Mouse (Mus musculus) heart, embryonic 16.5 days (tissue): ENCODE data around the gene Cxcl17. TPM values are rescaled to one million over a fixed set of nuclear protein-coding genes. Genes with fewer than 3 reads are reported as not detected.
"Not testable (repeated sequence)": the region's sequence is repeated elsewhere in the genome, so short reads cannot be mapped to it uniquely, and the experiment has no call there.

Source experiments
- ATAC-seq: fragments of 200-750 bp; cut with Nextera tagmentation; replicated peaks from 2 replicates; pipeline ENCODE4 v1.8.0; 2017; ENCODE audit warnings: moderate number of reproducible peaks; ENCODE audit not compliant: insufficient read depth, low FRiP score; ENCODE audit errors: extremely low read depth
- H3K27ac ChIP-seq: fragments of 300-500 bp; sonication (generic); 2 replicates; pipeline ENCODE4 v1.5.1; 2014; ENCODE audit warnings: mild to moderate bottlenecking, low read length, control low read depth, moderate library complexity
- H3K27me3 ChIP-seq: fragments of 300-500 bp; sonication (generic); 2 replicates; pipeline ENCODE4 v1.6.1; 2014; ENCODE audit warnings: low read length, mixed read lengths; ENCODE audit not compliant: control insufficient read depth, insufficient read depth
- H3K36me3 ChIP-seq: fragments of 300-500 bp; sonication (generic); 2 replicates; pipeline ENCODE4 v1.6.1; 2014; ENCODE audit not compliant: control insufficient read depth, insufficient read depth
- H3K4me1 ChIP-seq: fragments of 300-500 bp; sonication (generic); 2 replicates; pipeline ENCODE4 v1.6.1; 2014; ENCODE audit warnings: low read length, mixed read lengths; ENCODE audit not compliant: control insufficient read depth, insufficient read depth
- H3K4me2 ChIP-seq: fragments of 300-500 bp; sonication (generic); 2 replicates; pipeline ENCODE4 v1.6.1; 2014; ENCODE audit warnings: low read depth, mild to moderate bottlenecking, control low read depth, low read length
- H3K4me3 ChIP-seq: fragments of 300-500 bp; sonication (generic); 2 replicates; pipeline ENCODE4 v1.5.1; 2014; ENCODE audit warnings: mild to moderate bottlenecking, control low read depth, low read length
- H3K9ac ChIP-seq: fragments of 300-500 bp; sonication (generic); 2 replicates; pipeline ENCODE4 v1.6.1; 2014; ENCODE audit warnings: low read length, control low read depth
- H3K9me3 ChIP-seq: fragments of 300-500 bp; sonication (generic); replicated peaks from 2 replicates; pipeline ENCODE4 v1.6.1; 2016; ENCODE audit warnings: low read length; ENCODE audit not compliant: control insufficient read depth
- WGBS: fragments of 180-500 bp; shearing (Covaris S2); extraction: QIAGEN DNeasy Blood & Tissue Kit; methylation state at CpG from one replicate; pipeline ENCODE4 v1.1.7; 2014; 5-methylcytosine and 5-hydroxymethylcytosine counted together
- polyA plus RNA-seq: library from polyadenylated mRNA; unstranded; fragments of >200 nt; fragmentation: Nextera tagmentation; extraction: Ambion mirVana; gene quantifications from 2 replicates; pipeline ENCODE4 v1.2.1, GENCODE M21; 2015

Gene Cxcl17
- polyA plus RNA-seq, result 0.38 and 0.41 TPM in 2 replicates

GRCm38 (mm10) chr7:25412833-25413441, at the start of gene Cxcl17:
TSS of gene Cxcl17 (minus strand) at chr7:25412886.
- Histone ChIP-seq H3K9me3 (no peaks in the 10 kb centered on the region), H3K27me3 (no peaks in the 10 kb centered on the region), H3K4me1 (no peaks in the 10 kb centered on the region), H3K27ac (no peak within 1 kb of the TSS), H3K4me3 (no peak within 1 kb of the TSS), H3K36me3 (no peaks in the 10 kb centered on the region), H3K9ac (no peak within 1 kb of the TSS), H3K4me2 (no peak within 1 kb of the TSS)
- WGBS, result 32% methylated on average over 7 of the region's 7 CpGs
- no peak for ATAC-seq

- not testable (repeated sequence) for ATAC-seq, H3K27ac ChIP-seq
- no CpG with 5 or more reads among the region's 1 CpGs for WGBS
Observed at GRCm38 (mm10) chr7:25462033-25462337, 49.3 kb upstream of the Cxcl17 start.

GRCm38 (mm10) chr7:25461336-25462032, 48.8 kb upstream of the Cxcl17 start:
- H3K4me3 ChIP-seq, H3K4me2 ChIP-seq, H3K36me3 ChIP-seq, H3K4me1 ChIP-seq, ATAC-seq, H3K9me3 ChIP-seq, H3K9ac ChIP-seq, H3K27ac ChIP-seq, H3K27me3 ChIP-seq: not testable (repeated sequence)
- 81% methylated on average over 4 of the region's 5 CpGs for whole genome bisulfite sequencing

More at GRCm38 (mm10) chr7:25462033-25462337, 49.3 kb upstream of the Cxcl17 start:
- not testable (repeated sequence) for H3K27me3 ChIP-seq, H3K9me3 ChIP-seq, H3K4me3 ChIP-seq, H3K4me1 ChIP-seq, H3K9ac ChIP-seq, H3K36me3 ChIP-seq, H3K4me2 ChIP-seq

GRCm38 (mm10) chr7:25452103-25452502, 39.4 kb upstream of the Cxcl17 start:
- Histone ChIP-seq H3K4me1 (no peaks in the 10 kb centered on the region), H3K27me3 (no peaks in the 10 kb centered on the region), H3K27ac (no peak overlapping the region), H3K4me3 (no peak overlapping the region), H3K4me2 (no peak overlapping the region), H3K9ac (no peak overlapping the region), H3K9me3 (no peaks in the 10 kb centered on the region), H3K36me3 (no peaks in the 10 kb centered on the region)
- whole genome bisulfite sequencing, result 74% methylated on average over 3 of the region's 3 CpGs
- no peak for ATAC-seq

- Histone ChIP-seq H3K27ac (no peak overlapping the region), H3K9ac (no peak overlapping the region), H3K27me3 (no peaks in the 10 kb centered on the region), H3K4me3 (no peak overlapping the region), H3K36me3 (no peaks in the 10 kb centered on the region), H3K4me2 (no peak overlapping the region), H3K9me3 (no peaks in the 10 kb centered on the region), H3K4me1 (no peaks in the 10 kb centered on the region)
- no peak for ATAC-seq
- 35% methylated on average over 9 of the region's 9 CpGs for WGBS
Observed at GRCm38 (mm10) chr7:25449913-25450890, 37.5 kb upstream of the Cxcl17 start.

GRCm38 (mm10) chr7:25440816-25441153, 28.1 kb upstream of the Cxcl17 start:
- Histone ChIP-seq H3K4me3 (no peak overlapping the region), H3K9me3 (no peaks in the 10 kb centered on the region), H3K36me3 (no peaks in the 10 kb centered on the region), H3K4me1 (no peaks in the 10 kb centered on the region), H3K9ac (no peak overlapping the region), H3K27me3 (no peaks in the 10 kb centered on the region), H3K4me2 (no peak overlapping the region), H3K27ac (no peak overlapping the region)
- WGBS, result 81% methylated on average over 6 of the region's 6 CpGs
- ATAC-seq, result no peak

GRCm38 (mm10) chr7:25439978-25440815, 27.5 kb upstream of the Cxcl17 start:
- no peaks in the 10 kb centered on the region for H3K27me3 ChIP-seq
- no peak overlapping the region for H3K4me3 ChIP-seq
- H3K36me3 ChIP-seq, result no peaks in the 10 kb centered on the region
- no peaks in the 10 kb centered on the region for H3K9me3 ChIP-seq
- H3K27ac ChIP-seq, result no peak overlapping the region
- H3K9ac ChIP-seq, result no peak overlapping the region
- no peak for ATAC-seq
- 81% methylated on average over 9 of the region's 9 CpGs for WGBS
- H3K4me1 ChIP-seq, result no peaks in the 10 kb centered on the region
- no peak overlapping the region for H3K4me2 ChIP-seq

- Histone ChIP-seq H3K27ac (no peak overlapping the region), H3K9me3 (no peaks in the 10 kb centered on the region), H3K27me3 (no peaks in the 10 kb centered on the region), H3K36me3 (no peaks in the 10 kb centered on the region), H3K4me3 (no peak overlapping the region), H3K4me1 (no peaks in the 10 kb centered on the region), H3K9ac (no peak overlapping the region), H3K4me2 (no peak overlapping the region)
- 65% methylated on average over 8 of the region's 8 CpGs for WGBS
- ATAC-seq, result no peak
Observed at GRCm38 (mm10) chr7:25439124-25439822, 26.6 kb upstream of the Cxcl17 start.
